Mouse (Mus musculus) lung, embryonic 16.5 days (tissue): ENCODE results near the gene Slc13a3. TPM values are rescaled to one million over a fixed set of nuclear protein-coding genes. Genes with fewer than 3 reads are reported as not detected.

Experiments
- ATAC-seq: fragments of 200-750 bp; cut with Nextera tagmentation; 2 replicates; pipeline ENCODE4 v1.8.0; 2017; ENCODE audit warnings: low read depth, mild to moderate bottlenecking, moderate library complexity
- H3K27ac ChIP-seq: fragments of 300-500 bp; sonication (generic); 2 replicates; pipeline ENCODE4 v1.5.1; 2014; ENCODE audit warnings: mild to moderate bottlenecking, control low read depth, low read length
- H3K27me3 ChIP-seq: fragments of 300-500 bp; sonication (generic); 2 replicates; pipeline ENCODE4 v1.6.1; 2014; ENCODE audit warnings: low read depth, low read length, mixed read lengths; ENCODE audit not compliant: control insufficient read depth, insufficient read depth
- H3K36me3 ChIP-seq: fragments of 300-500 bp; sonication (generic); 2 replicates; pipeline ENCODE4 v1.6.1; 2014; ENCODE audit warnings: low read length; ENCODE audit not compliant: control insufficient read depth, insufficient read depth
- H3K4me1 ChIP-seq: fragments of 300-500 bp; sonication (generic); replicated peaks from 2 replicates; pipeline ENCODE4 v1.6.1; 2014; ENCODE audit warnings: low read length, mixed read lengths; ENCODE audit not compliant: control insufficient read depth, insufficient read depth
- H3K4me2 ChIP-seq: fragments of 300-500 bp; sonication (generic); 2 replicates; pipeline ENCODE4 v1.6.1; 2014; ENCODE audit warnings: low read depth, low read length, control low read depth
- H3K4me3 ChIP-seq: fragments of 300-500 bp; sonication (generic); 2 replicates; pipeline ENCODE4 v1.5.1; 2014; ENCODE audit warnings: mild to moderate bottlenecking, low read length, control low read depth
- H3K9ac ChIP-seq: fragments of 300-500 bp; sonication (generic); 2 replicates; pipeline ENCODE4 v1.6.1; 2014; ENCODE audit warnings: low read length, control low read depth
- H3K9me3 ChIP-seq: fragments of 300-500 bp; sonication (generic); 2 replicates; pipeline ENCODE4 v1.6.1; 2016; ENCODE audit warnings: low read length; ENCODE audit not compliant: control insufficient read depth
- WGBS: fragments of 180-500 bp; shearing (Covaris S2); extraction: QIAGEN DNeasy Blood & Tissue Kit; methylation state at CpG from one replicate; pipeline ENCODE4 v1.1.7; 2014; 5-methylcytosine and 5-hydroxymethylcytosine counted together
- polyA plus RNA-seq: library from polyadenylated mRNA; unstranded; fragments of >200 nt; fragmentation: Nextera tagmentation; extraction: Ambion mirVana; gene quantifications from 2 replicates; pipeline ENCODE4 v1.2.1, GENCODE M21; 2015

Slc13a3 gene
- polyA plus RNA-seq, 1 experiment from 2014 or later, result 0.57 TPM

- Histone ChIP-seq H3K4me1 (no peaks in the 10 kb centered on the region), H3K9me3 (no peaks in the 10 kb centered on the region), H3K36me3 (no peaks in the 10 kb centered on the region), H3K4me3 (no peak overlapping the region), H3K9ac (no peak overlapping the region), H3K4me2 (no peak overlapping the region), H3K27ac (no peak overlapping the region), H3K27me3 (no peaks in the 10 kb centered on the region)
- WGBS, result 81% methylated on average over 7 of the region's 7 CpGs
- ATAC-seq, result no peak
Observed at GRCm38 (mm10) chr2:165438881-165439280, 34.1 kb downstream of the Slc13a3 start.

- no peaks in the 10 kb centered on the region for H3K4me1 ChIP-seq
- no peaks in the 10 kb centered on the region for H3K27me3 ChIP-seq
- no peaks in the 10 kb centered on the region for H3K9me3 ChIP-seq
- no peak overlapping the region for H3K9ac ChIP-seq
- 20% methylated on average over 7 of the region's 7 CpGs for WGBS
- no peak overlapping the region for H3K27ac ChIP-seq
- H3K4me2 ChIP-seq, result no peak overlapping the region
- no peaks in the 10 kb centered on the region for H3K36me3 ChIP-seq
- ATAC-seq, result peak; percentile 75
- no peak overlapping the region for H3K4me3 ChIP-seq
Observed at GRCm38 (mm10) chr2:165428694-165429093, 44.3 kb downstream of the Slc13a3 start.

- no peaks in the 10 kb centered on the region for H3K27me3 ChIP-seq
Observed at GRCm38 (mm10) chr2:165420195-165420594, 52.8 kb downstream of the Slc13a3 start.

GRCm38 (mm10) chr2:165419670-165420111 lies 53.3 kb downstream of the Slc13a3 start:
- no peaks in the 10 kb centered on the region; the same call in 1 of the 2 replicates for H3K4me1 ChIP-seq
- H3K9me3 ChIP-seq, result no peaks in the 10 kb centered on the region
- no peak overlapping the region for H3K4me3 ChIP-seq
- no peaks in the 10 kb centered on the region for H3K27me3 ChIP-seq
- no peak overlapping the region for H3K9ac ChIP-seq
- H3K36me3 ChIP-seq, result no peaks in the 10 kb centered on the region
- no peak overlapping the region for H3K27ac ChIP-seq
- no peak for ATAC-seq
- H3K4me2 ChIP-seq, result no peak overlapping the region
- 59% methylated on average over 4 of the region's 4 CpGs for WGBS

More at GRCm38 (mm10) chr2:165420195-165420594, 52.8 kb downstream of the Slc13a3 start:
- H3K27ac ChIP-seq, result no peak overlapping the region
- no peak overlapping the region for H3K4me2 ChIP-seq
- no peak overlapping the region for H3K4me3 ChIP-seq
- no peaks in the 10 kb centered on the region for H3K9me3 ChIP-seq
- ATAC-seq, result no peak
- no peak overlapping the region for H3K9ac ChIP-seq
- H3K4me1 ChIP-seq, result no peaks in the 10 kb centered on the region; the same call in 1 of the 2 replicates
- H3K36me3 ChIP-seq, result no peaks in the 10 kb centered on the region
- WGBS, result 69% methylated on average over 2 of the region's 2 CpGs

GRCm38 (mm10) chr2:165418577-165418976 lies 54.5 kb downstream of the Slc13a3 start:
- no peaks in the 10 kb centered on the region for H3K27me3 ChIP-seq
- H3K4me1 ChIP-seq, result no peaks in the 10 kb centered on the region; the same call in 1 of the 2 replicates
- 76% methylated on average over 2 of the region's 2 CpGs for WGBS
- no peaks in the 10 kb centered on the region for H3K9me3 ChIP-seq
- no peak overlapping the region for H3K4me2 ChIP-seq
- H3K36me3 ChIP-seq, result no peaks in the 10 kb centered on the region
- H3K9ac ChIP-seq, result no peak overlapping the region
- no peak for ATAC-seq
- no peak overlapping the region for H3K27ac ChIP-seq
- no peak overlapping the region for H3K4me3 ChIP-seq

GRCm38 (mm10) chr2:165417291-165417690 lies 55.7 kb downstream of the Slc13a3 start:
- Histone ChIP-seq H3K27me3 (no peaks in the 10 kb centered on the region), H3K4me3 (no peak overlapping the region), H3K36me3 (no peaks in the 10 kb centered on the region), H3K9me3 (no peaks in the 10 kb centered on the region), H3K27ac (no peak overlapping the region), H3K4me2 (no peak overlapping the region), H3K9ac (no peak overlapping the region), H3K4me1 (no peaks in the 10 kb centered on the region; the same call in 1 of the 2 replicates)
- ATAC-seq, result peak; percentile 17; the same call in 1 of the 2 replicates
- WGBS, result 54% methylated on average over 7 of the region's 7 CpGs

- Histone ChIP-seq H3K9ac (no peak overlapping the region), H3K4me3 (no peak overlapping the region), H3K4me1 (no peaks in the 10 kb centered on the region; the same call in 1 of the 2 replicates), H3K27me3 (no peaks in the 10 kb centered on the region), H3K27ac (no peak overlapping the region), H3K36me3 (no peaks in the 10 kb centered on the region), H3K9me3 (no peaks in the 10 kb centered on the region), H3K4me2 (no peak overlapping the region)
- ATAC-seq, result no peak
- WGBS, result 59% methylated on average over 6 of the region's 6 CpGs
Observed at GRCm38 (mm10) chr2:165415795-165416194, 57.2 kb downstream of the Slc13a3 start.

GRCm38 (mm10) chr2:165415141-165415721 lies 57.8 kb downstream of the Slc13a3 start:
- H3K9ac ChIP-seq, result no peak overlapping the region
- H3K27ac ChIP-seq, result no peak overlapping the region
- no peaks in the 10 kb centered on the region for H3K36me3 ChIP-seq
- WGBS, result 47% methylated on average over 11 of the region's 11 CpGs
- no peaks in the 10 kb centered on the region for H3K27me3 ChIP-seq
- H3K4me3 ChIP-seq, result no peak overlapping the region
- no peaks in the 10 kb centered on the region; the same call in 1 of the 2 replicates for H3K4me1 ChIP-seq
- no peak for ATAC-seq
- no peaks in the 10 kb centered on the region for H3K9me3 ChIP-seq
- H3K4me2 ChIP-seq, result no peak overlapping the region

GRCm38 (mm10) chr2:165414321-165414720 lies 58.7 kb downstream of the Slc13a3 start:
- no peaks in the 10 kb centered on the region for H3K9me3 ChIP-seq
- H3K4me3 ChIP-seq, result no peak overlapping the region
- H3K36me3 ChIP-seq, result no peaks in the 10 kb centered on the region
- no peak overlapping the region for H3K27ac ChIP-seq
- no peak overlapping the region for H3K9ac ChIP-seq
- no peak for ATAC-seq
- no peak overlapping the region for H3K4me2 ChIP-seq
- 57% methylated on average over 5 of the region's 5 CpGs for WGBS
- H3K27me3 ChIP-seq, result no peaks in the 10 kb centered on the region
- no peaks in the 10 kb centered on the region; the same call in 1 of the 2 replicates for H3K4me1 ChIP-seq
